Mouse (Mus musculus): ENCODE data around the gene Eva1a. TPM values are rescaled to one million over a fixed set of nuclear protein-coding genes. Genes with fewer than 3 reads are reported as not detected.

Eva1a gene
- polyA plus RNA-seq, 1 experiment from 2014 or later: 1.1 TPM

DNA sequence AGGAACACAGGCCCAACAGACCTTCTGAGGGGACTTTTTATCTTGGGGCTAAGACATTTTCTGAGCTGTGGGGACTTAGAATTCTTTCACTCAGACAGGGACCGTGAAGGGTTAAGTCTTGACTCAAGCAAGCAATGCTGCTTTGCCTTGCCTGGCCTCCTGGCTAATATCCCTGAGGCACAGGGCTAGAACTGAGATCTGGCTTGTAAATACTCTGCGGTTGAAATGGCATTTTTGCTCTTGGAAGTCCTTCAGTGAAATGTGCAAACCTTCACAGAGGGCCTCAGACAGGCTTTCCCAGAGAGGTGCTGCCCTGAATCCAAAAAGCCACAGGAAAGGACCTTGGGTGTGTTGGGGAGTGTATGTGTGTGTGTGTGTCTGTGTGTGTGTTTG is 11.9 kb downstream of the Eva1a start:
- Histone ChIP-seq H3K9me3 (replicated peaks; ENCODE audit: control insufficient read depth, low read length) (no peaks in the 10 kb centered on the region), H3K4me2 (ENCODE audit: low read length) (no peak overlapping the region), H3K36me3 (ENCODE audit: control insufficient read depth, insufficient read depth, low read length) (no peaks in the 10 kb centered on the region), H3K4me1 (ENCODE audit: control insufficient read depth, insufficient read depth, low read length) (no peaks in the 10 kb centered on the region), H3K4me3 (ENCODE audit: low read depth, low read length) (no peak overlapping the region), H3K27ac (ENCODE audit: low read depth, low read length) (no peak overlapping the region), H3K9ac (ENCODE audit: low read length) (no peak overlapping the region), H3K27me3 (replicated peaks; ENCODE audit: control insufficient read depth, insufficient read depth, low read length) (no peaks in the 10 kb centered on the region)
- no peak for DNase-seq (ENCODE audit: low spot score)
- WGBS: 83% methylated on average over 2 of the region's 2 CpGs
- no peak for ATAC-seq

DNA sequence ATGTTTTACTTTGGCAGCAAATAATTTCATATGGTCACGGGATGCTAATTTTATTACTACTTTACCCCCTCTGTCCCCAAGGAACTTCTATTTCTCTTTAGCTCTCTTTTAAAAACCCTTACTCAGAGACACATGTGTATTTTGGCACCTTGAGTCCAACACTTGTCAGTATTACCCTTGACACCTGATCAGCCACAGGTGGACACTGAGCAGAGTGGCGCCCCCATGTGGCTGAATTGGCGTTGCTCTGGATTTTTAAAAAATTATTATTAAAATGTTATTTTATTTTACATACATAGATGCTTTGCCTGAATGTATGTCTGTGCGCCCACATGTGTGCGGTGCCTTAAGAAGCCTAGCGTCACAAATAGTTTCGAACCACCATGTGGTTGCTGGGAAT is 14.0 kb downstream of the Eva1a start:
- Histone ChIP-seq H3K36me3 (ENCODE audit: control insufficient read depth, insufficient read depth, low read length) (no peaks in the 10 kb centered on the region), H3K4me1 (ENCODE audit: control insufficient read depth, insufficient read depth, low read length) (no peaks in the 10 kb centered on the region), H3K9ac (ENCODE audit: low read length) (no peak overlapping the region), H3K27ac (ENCODE audit: low read depth, low read length) (no peak overlapping the region), H3K27me3 (replicated peaks; ENCODE audit: control insufficient read depth, insufficient read depth, low read length) (no peaks in the 10 kb centered on the region), H3K4me3 (ENCODE audit: low read depth, low read length) (no peak overlapping the region), H3K9me3 (replicated peaks; ENCODE audit: control insufficient read depth, low read length) (no peaks in the 10 kb centered on the region), H3K4me2 (ENCODE audit: low read length) (no peak overlapping the region)
- ATAC-seq (no peak), DNase-seq (ENCODE audit: low spot score) (no peak)
- WGBS: 81% methylated on average over 7 of the region's 7 CpGs

DNA sequence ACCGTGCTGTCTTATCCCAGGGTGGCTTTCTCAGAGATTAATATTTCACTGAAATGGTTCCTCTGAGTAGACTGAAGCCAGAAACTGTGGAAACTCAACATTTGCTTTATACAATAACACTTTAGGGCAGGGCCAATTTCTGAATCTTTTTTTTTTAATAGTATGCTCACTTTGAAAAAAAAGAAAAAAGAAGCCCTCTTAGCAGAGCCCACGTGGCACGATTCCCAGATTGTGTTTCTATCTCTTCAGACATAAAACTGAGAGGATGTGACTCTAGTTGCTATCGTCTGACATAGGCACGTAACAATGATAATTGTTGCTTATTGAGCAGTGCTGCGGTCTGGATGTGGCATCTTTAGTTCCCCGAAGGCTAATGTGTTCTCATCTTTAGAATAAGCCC is 19.1 kb downstream of the Eva1a start:
- ATAC-seq: no peak
- WGBS: 77% methylated on average over 7 of the region's 7 CpGs
- H3K9me3 ChIP-seq (replicated peaks; ENCODE audit: control insufficient read depth, low read length): no peaks in the 10 kb centered on the region

DNA sequence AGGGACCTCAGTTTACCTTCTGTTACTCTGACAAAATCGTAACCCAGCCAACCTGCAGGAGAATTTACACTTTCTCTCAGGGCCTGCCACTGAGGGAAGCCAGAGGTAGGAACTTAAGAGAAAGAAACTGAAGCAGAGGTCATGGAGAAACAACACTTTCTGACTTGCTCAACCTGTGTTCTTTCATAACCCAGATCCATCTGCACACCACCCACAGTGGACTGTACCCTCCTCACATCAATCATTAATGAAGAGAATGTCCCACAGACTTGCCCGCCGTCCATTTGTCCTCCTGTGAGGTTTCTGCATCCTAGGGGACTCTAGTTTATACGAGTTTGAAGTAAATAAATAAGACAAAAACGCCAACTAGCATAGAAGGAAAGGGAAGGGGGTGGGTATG is 24.4 kb downstream of the Eva1a start:
- Histone ChIP-seq H3K36me3 (ENCODE audit: control insufficient read depth, insufficient read depth, low read length) (no peaks in the 10 kb centered on the region), H3K9ac (ENCODE audit: low read length) (no peak overlapping the region), H3K27me3 (replicated peaks; ENCODE audit: control insufficient read depth, insufficient read depth, low read length) (no peaks in the 10 kb centered on the region), H3K27ac (ENCODE audit: low read depth, low read length) (no peak overlapping the region), H3K4me1 (ENCODE audit: control insufficient read depth, insufficient read depth, low read length) (no peaks in the 10 kb centered on the region), H3K4me2 (ENCODE audit: low read length) (no peak overlapping the region), H3K9me3 (replicated peaks; ENCODE audit: control insufficient read depth, low read length) (no peaks in the 10 kb centered on the region), H3K4me3 (ENCODE audit: low read depth, low read length) (no peak overlapping the region)
- ATAC-seq (no peak), DNase-seq (ENCODE audit: low spot score) (no peak)
- 87% methylated on average over 5 of the region's 5 CpGs for WGBS

More for the DNA sequence above, 19.1 kb downstream of the Eva1a start:
- Histone ChIP-seq H3K4me2 (ENCODE audit: low read length) (no peak overlapping the region), H3K36me3 (ENCODE audit: control insufficient read depth, insufficient read depth, low read length) (no peaks in the 10 kb centered on the region), H3K4me1 (ENCODE audit: control insufficient read depth, insufficient read depth, low read length) (no peaks in the 10 kb centered on the region), H3K27ac (ENCODE audit: low read depth, low read length) (no peak overlapping the region), H3K9ac (ENCODE audit: low read length) (no peak overlapping the region), H3K27me3 (replicated peaks; ENCODE audit: control insufficient read depth, insufficient read depth, low read length) (no peaks in the 10 kb centered on the region), H3K4me3 (ENCODE audit: low read depth, low read length) (no peak overlapping the region)
- DNase-seq (ENCODE audit: low spot score): peak; percentile 11

DNA sequence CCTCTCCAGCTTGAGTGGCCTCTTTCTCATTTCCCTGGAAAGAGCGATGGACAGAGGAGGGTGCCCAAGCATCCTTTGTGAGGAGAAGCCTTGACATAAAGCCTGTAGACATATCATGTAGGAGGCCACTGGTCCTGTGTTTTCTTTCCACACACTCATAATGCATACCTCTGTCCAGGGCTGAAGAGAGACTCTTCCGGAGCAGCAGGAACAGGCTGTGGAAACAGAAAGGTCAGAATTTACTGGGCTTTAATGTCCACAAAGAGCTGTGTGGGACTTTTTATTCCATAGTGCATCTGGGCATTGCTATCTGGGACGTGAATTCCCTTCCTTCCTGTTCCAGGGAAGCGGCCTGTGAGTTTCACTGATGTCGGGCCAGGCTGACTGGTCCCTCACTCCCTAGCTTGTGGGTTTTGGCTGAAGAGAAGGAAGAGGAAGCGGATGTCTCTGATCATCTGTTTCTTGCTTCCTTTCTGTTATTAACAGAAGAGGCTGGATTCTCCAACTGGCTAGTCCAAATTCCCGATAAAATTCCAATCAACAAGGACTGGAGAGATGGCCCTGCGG is 25.8 kb downstream of the Eva1a start:
- H3K4me2 ChIP-seq (ENCODE audit: low read length): no peak overlapping the region
- no peaks in the 10 kb centered on the region for H3K36me3 ChIP-seq (ENCODE audit: control insufficient read depth, insufficient read depth, low read length)
- no peak for DNase-seq (ENCODE audit: low spot score)
- no peak overlapping the region for H3K27ac ChIP-seq (ENCODE audit: low read depth, low read length)
- no peak overlapping the region for H3K4me3 ChIP-seq (ENCODE audit: low read depth, low read length)
- no peaks in the 10 kb centered on the region for H3K4me1 ChIP-seq (ENCODE audit: control insufficient read depth, insufficient read depth, low read length)
- no peak for ATAC-seq
- no peaks in the 10 kb centered on the region for H3K9me3 ChIP-seq (replicated peaks; ENCODE audit: control insufficient read depth, low read length)
- no peak overlapping the region for H3K9ac ChIP-seq (ENCODE audit: low read length)
- 90% methylated on average over 8 of the region's 8 CpGs for whole genome bisulfite sequencing
- H3K27me3 ChIP-seq (replicated peaks; ENCODE audit: control insufficient read depth, insufficient read depth, low read length): no peaks in the 10 kb centered on the region

DNA sequence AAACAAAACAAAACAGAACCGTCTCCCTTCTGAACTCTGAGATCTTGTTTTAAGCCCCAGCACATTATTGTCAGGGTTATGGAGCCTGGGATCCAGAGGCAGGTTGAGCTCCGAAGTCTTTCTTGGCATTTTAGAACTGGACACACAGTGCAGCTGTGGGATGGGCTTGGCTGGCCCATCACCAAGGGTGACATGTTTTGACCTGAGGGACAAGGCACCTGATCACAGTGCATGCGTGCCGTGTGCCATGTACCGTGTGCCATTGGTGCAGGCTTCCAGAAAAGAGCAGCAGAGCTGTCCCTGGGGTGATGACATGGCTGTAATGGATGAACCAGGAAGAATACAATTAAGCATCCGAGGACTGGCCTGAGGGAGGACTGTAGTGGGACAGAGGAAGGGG is 29.6 kb downstream of the Eva1a start:
- no peak for DNase-seq (ENCODE audit: low spot score)
- Histone ChIP-seq H3K9me3 (replicated peaks; ENCODE audit: control insufficient read depth, low read length) (no peaks in the 10 kb centered on the region), H3K9ac (ENCODE audit: low read length) (no peak overlapping the region), H3K36me3 (ENCODE audit: control insufficient read depth, insufficient read depth, low read length) (no peaks in the 10 kb centered on the region), H3K27me3 (replicated peaks; ENCODE audit: control insufficient read depth, insufficient read depth, low read length) (no peaks in the 10 kb centered on the region), H3K4me1 (ENCODE audit: control insufficient read depth, insufficient read depth, low read length) (no peaks in the 10 kb centered on the region), H3K4me3 (ENCODE audit: low read depth, low read length) (no peak overlapping the region), H3K4me2 (ENCODE audit: low read length) (no peak overlapping the region), H3K27ac (ENCODE audit: low read depth, low read length) (no peak overlapping the region)
- no peak for ATAC-seq
- WGBS: 85% methylated on average over 6 of the region's 6 CpGs

DNA sequence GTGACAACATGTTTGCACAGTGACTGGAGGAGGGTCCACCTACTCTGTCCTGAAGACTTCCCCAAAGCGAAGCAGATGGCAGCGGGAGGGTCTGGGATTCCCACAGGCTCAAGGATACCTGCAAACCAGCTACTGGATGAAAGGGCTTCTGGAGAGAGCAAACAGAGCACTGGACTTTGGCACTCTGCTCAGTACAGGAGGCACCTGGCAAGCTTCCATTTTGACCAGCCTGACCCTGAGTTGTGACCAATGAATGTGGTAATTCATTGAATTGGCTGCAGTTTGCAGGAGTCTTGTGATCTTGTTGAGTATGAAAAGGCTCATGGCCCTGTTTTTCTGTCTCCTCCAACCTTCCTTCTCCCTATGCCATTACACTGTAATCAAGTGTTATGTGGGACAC is 32.2 kb downstream of the Eva1a start:
- Histone ChIP-seq H3K4me3 (ENCODE audit: low read depth, low read length) (no peak overlapping the region), H3K4me1 (ENCODE audit: control insufficient read depth, insufficient read depth, low read length) (no peaks in the 10 kb centered on the region), H3K9ac (ENCODE audit: low read length) (no peak overlapping the region), H3K36me3 (ENCODE audit: control insufficient read depth, insufficient read depth, low read length) (no peaks in the 10 kb centered on the region), H3K27ac (ENCODE audit: low read depth, low read length) (no peak overlapping the region), H3K27me3 (replicated peaks; ENCODE audit: control insufficient read depth, insufficient read depth, low read length) (no peaks in the 10 kb centered on the region), H3K4me2 (ENCODE audit: low read length) (no peak overlapping the region), H3K9me3 (replicated peaks; ENCODE audit: control insufficient read depth, low read length) (no peaks in the 10 kb centered on the region)
- no peak for DNase-seq (ENCODE audit: low spot score)
- 100% methylated on average over 2 of the region's 2 CpGs for WGBS
- no peak for ATAC-seq

DNA sequence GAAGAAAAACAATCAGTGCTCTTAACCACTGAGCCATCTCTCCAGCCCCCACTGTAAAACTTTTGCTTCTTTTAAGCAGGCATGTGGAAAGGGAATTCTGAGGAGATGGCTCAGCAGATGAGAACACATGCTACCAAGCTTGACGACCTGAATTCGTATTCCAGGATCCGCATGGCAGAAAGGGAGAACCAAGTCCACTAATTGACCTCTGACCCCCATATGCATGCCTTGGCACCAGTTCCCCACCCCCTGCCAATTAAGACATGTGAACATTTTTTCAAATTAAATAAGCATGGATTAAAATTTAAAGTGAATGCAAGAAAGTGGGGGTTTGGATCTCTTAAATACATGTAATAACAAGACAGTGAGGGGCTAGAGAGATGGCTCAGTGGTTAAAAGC is 32.7 kb downstream of the Eva1a start:
- no peaks in the 10 kb centered on the region for H3K27me3 ChIP-seq (replicated peaks; ENCODE audit: control insufficient read depth, insufficient read depth, low read length)
- no peak overlapping the region for H3K4me2 ChIP-seq (ENCODE audit: low read length)
- WGBS: 86% methylated on average over 3 of the region's 3 CpGs
- DNase-seq (ENCODE audit: low spot score) (no peak), ATAC-seq (no peak)
- no peak overlapping the region for H3K4me3 ChIP-seq (ENCODE audit: low read depth, low read length)
- H3K27ac ChIP-seq (ENCODE audit: low read depth, low read length): no peak overlapping the region
- no peaks in the 10 kb centered on the region for H3K4me1 ChIP-seq (ENCODE audit: control insufficient read depth, insufficient read depth, low read length)
- no peaks in the 10 kb centered on the region for H3K36me3 ChIP-seq (ENCODE audit: control insufficient read depth, insufficient read depth, low read length)
- H3K9me3 ChIP-seq (replicated peaks; ENCODE audit: control insufficient read depth, low read length): no peaks in the 10 kb centered on the region
- no peak overlapping the region for H3K9ac ChIP-seq (ENCODE audit: low read length)

DNA sequence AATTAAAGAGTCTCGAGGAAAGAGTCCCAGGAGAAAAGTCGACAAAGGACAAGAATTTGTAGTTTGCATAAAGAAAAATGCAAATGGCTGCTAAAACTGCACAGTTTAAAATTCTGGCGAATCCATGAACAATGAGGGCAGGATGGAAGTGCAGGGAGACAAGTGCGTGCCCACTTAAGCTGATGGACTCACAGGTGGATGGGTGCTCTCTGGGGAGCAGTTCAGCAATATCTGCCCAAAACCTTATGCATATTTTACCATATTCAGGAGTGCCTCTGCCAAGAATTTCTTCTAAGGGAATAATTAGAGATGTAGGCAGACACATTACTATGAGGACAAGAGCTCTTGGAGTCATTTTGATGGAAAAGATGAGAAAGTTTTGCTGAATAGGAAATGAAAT is 35.5 kb downstream of the Eva1a start:
- H3K36me3 ChIP-seq (ENCODE audit: control insufficient read depth, insufficient read depth, low read length): no peaks in the 10 kb centered on the region
- ATAC-seq (no peak; the same call in 1 of the 2 replicates), DNase-seq (ENCODE audit: low spot score) (no peak)
- H3K9ac ChIP-seq (ENCODE audit: low read length): no peak overlapping the region
- H3K4me2 ChIP-seq (ENCODE audit: low read length): no peak overlapping the region
- no peak overlapping the region for H3K4me3 ChIP-seq (ENCODE audit: low read depth, low read length)
- H3K27me3 ChIP-seq (replicated peaks; ENCODE audit: control insufficient read depth, insufficient read depth, low read length): no peaks in the 10 kb centered on the region
- WGBS: 80% methylated on average over 4 of the region's 4 CpGs
- H3K27ac ChIP-seq (ENCODE audit: low read depth, low read length): no peak overlapping the region
- no peaks in the 10 kb centered on the region for H3K9me3 ChIP-seq (replicated peaks; ENCODE audit: control insufficient read depth, low read length)
- no peaks in the 10 kb centered on the region for H3K4me1 ChIP-seq (ENCODE audit: control insufficient read depth, insufficient read depth, low read length)

Measured in forebrain, embryonic 14.5 days (tissue).